In genomic region chr4:150495568-150495967, GRCm38 (mm10) we compare ENCODE assay signal across 16 mouse cellular contexts.
DNase-seq lines count a peak whose midpoint lies in the region; ATAC-seq and TF ChIP-seq lines count a peak whose summit lies in the region.
"Had no signal": no experiment of that assay in that cellular context is flagged by ENCODE, and none has a peak within 500 bp of the region (broad histone marks: within the 10 kb centered on the region; RNA-seq: fewer than 3 reads in every experiment).

No protein-coding gene starts in this region.

- no peak overlapping the region for H3K9ac ChIP-seq in forebrain, embryonic 15.5 days (replicated peaks)
- H3K9ac ChIP-seq in heart, embryonic 13.5 days: no peak overlapping the region
- H3K9ac ChIP-seq in midbrain, embryonic 16.5 days (ENCODE audit: low read depth, low read length): no peak overlapping the region
- H3K9ac ChIP-seq: limb, embryonic 12.5 days; neural tube, embryonic 13.5 days had no signal

- no peak overlapping the region for H3K4me3 ChIP-seq in forebrain, embryonic 15.5 days
- H3K4me3 ChIP-seq in forebrain, embryonic 10.5 days: no peak overlapping the region
- H3K4me3 ChIP-seq in layer of hippocampus, adult 2 months: no peak overlapping the region
- H3K4me3 ChIP-seq in heart, embryonic 13.5 days: no peak overlapping the region
- H3K4me3 ChIP-seq in midbrain, embryonic 16.5 days (ENCODE audit: low read depth, low read length): no peak overlapping the region
- H3K4me3 ChIP-seq: limb, embryonic 12.5 days; neural tube, embryonic 13.5 days had no signal

- no peak for DNase-seq in forebrain, embryonic 10.5 days (ENCODE audit: extremely low spot score, low spot score)
- DNase-seq in layer of hippocampus, adult 2 months (ENCODE audit: low spot score in 2 of 2): no peak
- DNase-seq in layer of hippocampus, adult 9-10 months (ENCODE audit: low spot score): no peak
- DNase-seq in kidney, postnatal 25 days: no peak
- no peak for DNase-seq in ovary, adult 18-20 months (ENCODE audit: low spot score)
- DNase-seq: adrenal gland, postnatal 25 days; kidney, postnatal 14 days; thymus, postnatal 25 days had no signal

- H3K27ac ChIP-seq in forebrain, embryonic 15.5 days (replicated peaks): 0 out of 2 replicates have a peak overlapping the region, but pooled peaks have one; percentile 24
- H3K27ac ChIP-seq in forebrain, embryonic 10.5 days: no peak overlapping the region
- H3K27ac ChIP-seq in layer of hippocampus, adult 2 months: peak overlapping the region; percentile 73
- peak overlapping the region; percentile 75 for H3K27ac ChIP-seq in heart, embryonic 13.5 days (replicated peaks)
- H3K27ac ChIP-seq in midbrain, embryonic 16.5 days (ENCODE audit: low read length): 0 out of 2 replicates have a peak overlapping the region, but pooled peaks have one; percentile 6
- H3K27ac ChIP-seq: limb, embryonic 12.5 days; neural tube, embryonic 13.5 days had no signal

- no peaks in the 10 kb centered on the region for H3K9me3 ChIP-seq in forebrain, embryonic 15.5 days
- no peaks in the 10 kb centered on the region for H3K9me3 ChIP-seq in forebrain, embryonic 10.5 days
- H3K9me3 ChIP-seq in heart, embryonic 13.5 days: no peaks in the 10 kb centered on the region
- H3K9me3 ChIP-seq in midbrain, embryonic 16.5 days (replicated peaks; ENCODE audit: control insufficient read depth, low read length, poor library complexity, severe bottlenecking): no peaks in the 10 kb centered on the region
- H3K9me3 ChIP-seq: G1E; limb, embryonic 12.5 days; megakaryocyte, embryonic 14.5 days; neural tube, embryonic 13.5 days had no signal

- ATAC-seq in forebrain, embryonic 15.5 days (replicated peaks): 0 out of 2 replicates have a peak, but pooled peaks have one; percentile 35
- ATAC-seq in heart, embryonic 13.5 days (ENCODE audit: extremely low read depth, insufficient number of reproducible peaks, low FRiP score, low TSS enrichment): no peak
- ATAC-seq in midbrain, embryonic 16.5 days: peak; percentile 67
- ATAC-seq: intestine, embryonic 16.5 days had no signal

- 32% methylated on average over 2 of the region's 2 CpGs for WGBS in forebrain, embryonic 15.5 days
- 80% methylated on average over 2 of the region's 2 CpGs for WGBS in forebrain, embryonic 10.5 days
- 72% methylated on average over 2 of the region's 2 CpGs for WGBS in heart, embryonic 13.5 days
- WGBS in midbrain, embryonic 16.5 days: 14% methylated on average over 2 of the region's 2 CpGs

- H3K4me2 ChIP-seq in forebrain, embryonic 15.5 days (replicated peaks): no peak overlapping the region
- H3K4me2 ChIP-seq in heart, embryonic 13.5 days: no peak overlapping the region
- peak overlapping the region; percentile 5; the same call in 1 of the 2 replicates for H3K4me2 ChIP-seq in midbrain, embryonic 16.5 days (ENCODE audit: low read length)
- H3K4me2 ChIP-seq: limb, embryonic 12.5 days; neural tube, embryonic 13.5 days had no signal

- H3K27me3 ChIP-seq in forebrain, embryonic 15.5 days: no peaks in the 10 kb centered on the region
- H3K27me3 ChIP-seq in forebrain, embryonic 10.5 days (ENCODE audit: poor library complexity, severe bottlenecking): no peaks in the 10 kb centered on the region
- no peaks in the 10 kb centered on the region for H3K27me3 ChIP-seq in heart, embryonic 13.5 days (replicated peaks)
- no peaks in the 10 kb centered on the region for H3K27me3 ChIP-seq in midbrain, embryonic 16.5 days (ENCODE audit: control insufficient read depth, insufficient read depth, low read depth, low read length)
- H3K27me3 ChIP-seq: limb, embryonic 12.5 days; megakaryocyte, embryonic 14.5 days; neural tube, embryonic 13.5 days had no signal

- H3K36me3 ChIP-seq in forebrain, embryonic 15.5 days: no peaks in the 10 kb centered on the region
- peaks cover 26% of the 10 kb centered on the region for H3K36me3 ChIP-seq in forebrain, embryonic 10.5 days (replicated peaks)
- peaks cover 8% of the 10 kb centered on the region; the same call in 1 of the 2 replicates for H3K36me3 ChIP-seq in heart, embryonic 13.5 days
- no peaks in the 10 kb centered on the region for H3K36me3 ChIP-seq in midbrain, embryonic 16.5 days (ENCODE audit: control insufficient read depth, insufficient read depth, low read length)

- no peak for TF ChIP-seq CTCF in layer of hippocampus, adult 2 months (conservative IDR thresholded peaks at IDR 0.05)

- peaks cover 29% of the 10 kb centered on the region for H3K4me1 ChIP-seq in forebrain, embryonic 15.5 days
- H3K4me1 ChIP-seq in forebrain, embryonic 10.5 days: peaks cover 6% of the 10 kb centered on the region; the same call in 1 of the 2 replicates
- peaks cover 24% of the 10 kb centered on the region for H3K4me1 ChIP-seq in heart, embryonic 13.5 days
- peaks cover 18% of the 10 kb centered on the region for H3K4me1 ChIP-seq in midbrain, embryonic 16.5 days (ENCODE audit: control insufficient read depth, insufficient read depth, low read length)
- H3K4me1 ChIP-seq: limb, embryonic 12.5 days had no signal
